Mouse (Mus musculus) heart, adult 2 months (tissue): ENCODE results near the gene C9orf72.

Source experiments
- EP300 ChIP-seq: fragments of 200-500 bp; IDR thresholded peaks from 2 replicates; pipeline ENCODE4 v1.6.1; 2011; ENCODE audit warnings: low read depth, low read length, control low read depth; ENCODE audit not compliant: insufficient read depth
- POLR2A ChIP-seq: fragments of 200-500 bp; IDR thresholded peaks from 2 replicates; pipeline ENCODE4 v1.6.1; 2011; ENCODE audit warnings: mild to moderate bottlenecking, low read depth, low read length, control low read depth; ENCODE audit not compliant: insufficient read depth

DNA sequence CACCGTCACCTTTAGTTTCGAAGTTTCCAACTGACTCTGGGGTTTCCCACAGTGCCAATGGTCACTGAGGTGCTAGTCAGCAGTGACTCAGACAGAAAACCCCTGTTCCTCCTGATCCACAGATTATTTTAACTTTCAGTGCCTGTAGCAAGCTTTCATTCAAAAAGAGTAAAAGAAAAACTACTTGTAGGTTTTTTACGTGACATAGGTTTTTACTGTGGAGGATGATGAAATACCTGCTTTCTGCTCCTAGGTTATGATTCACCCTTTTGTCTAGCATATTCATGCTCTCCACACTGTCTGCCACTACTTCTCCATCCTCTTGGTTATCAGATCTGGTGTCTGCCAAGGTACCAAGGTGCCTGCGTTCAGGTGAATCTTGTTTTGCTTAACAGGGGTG, 1.9 kb downstream of the C9orf72 start:
- TF ChIP-seq EP300 (no peak), POLR2A (no peak)
